16 mouse cellular contexts compared by ENCODE assay signal in the genomic region with DNA sequence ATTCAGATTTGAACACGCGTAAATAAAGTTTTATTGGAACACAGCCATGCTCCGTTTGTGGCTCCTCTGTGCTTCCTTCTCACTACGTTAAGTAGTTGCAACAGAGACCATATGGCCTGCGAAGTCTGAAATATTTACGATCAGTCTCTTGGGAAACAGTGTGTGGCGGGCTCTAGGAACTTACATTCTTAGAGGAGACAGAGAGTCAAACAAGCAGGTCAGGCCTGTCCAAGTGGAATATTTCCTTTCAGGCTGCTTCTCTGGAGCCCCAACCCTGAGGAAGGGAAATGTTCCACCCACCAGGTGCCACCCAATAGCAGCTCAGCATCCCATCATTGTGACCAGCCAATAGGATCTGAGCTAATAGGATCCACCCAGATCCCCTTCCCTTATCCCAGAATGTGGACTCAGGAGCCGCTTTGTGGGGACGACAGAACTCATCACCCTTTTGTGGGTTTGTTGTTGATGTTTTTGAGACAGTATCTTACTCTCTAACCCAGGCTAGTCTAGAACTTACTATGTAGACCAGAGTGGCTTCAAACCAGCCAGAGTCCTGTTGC. TPM values are rescaled to one million over a fixed set of nuclear protein-coding genes. Genes with fewer than 3 reads are reported as not detected.
DNase-seq lines count a peak whose midpoint lies in the region; ATAC-seq and TF ChIP-seq lines count a peak whose summit lies in the region.
"Had no signal": no experiment of that assay in that cellular context is flagged by ENCODE, and none has a peak within 500 bp of the region (broad histone marks: within the 10 kb centered on the region; RNA-seq: fewer than 3 reads in every experiment).

No protein-coding gene starts in this region.

- H3K4me1 ChIP-seq in heart, embryonic 12.5 days (replicated peaks) = peaks cover 17% of the 10 kb centered on the region
- H3K4me1 ChIP-seq: hindbrain, embryonic 15.5 days; midbrain, embryonic 15.5 days had no signal

- no peaks in the 10 kb centered on the region for H3K9me3 ChIP-seq in heart, embryonic 12.5 days (replicated peaks)
- H3K9me3 ChIP-seq: hindbrain, embryonic 15.5 days; liver, embryonic 13.5 days; midbrain, embryonic 15.5 days had no signal

- no peak overlapping the region for H3K4me3 ChIP-seq in heart, embryonic 12.5 days
- H3K4me3 ChIP-seq: hindbrain, embryonic 15.5 days; layer of hippocampus, adult 2 months; liver, embryonic 13.5 days; midbrain, embryonic 15.5 days had no signal

- DNase-seq in embryo, embryonic 10.5 days (ENCODE audit: low spot score) = peak; percentile 46
- no peak for DNase-seq in embryo, embryonic 10 days (ENCODE audit: low spot score)
- DNase-seq in kidney, postnatal 14 days = peak; percentile 33
- no peak for DNase-seq in kidney, adult 11 months
- DNase-seq in brain, embryonic 14.5 days (ENCODE audit: low read depth) = peak; percentile 59
- DNase-seq in yolk sac, embryonic 10.5 days (ENCODE audit: low spot score) = peak; percentile 27
- DNase-seq in layer of hippocampus, adult 11-12 months (ENCODE audit: low spot score) = no peak
- DNase-seq: B cell, adult 2 months; cerebellum, adult 18-20 months; heart, adult 18-20 months; liver, embryonic 13.5 days; lung, postnatal 36 days had no signal

- TF ChIP-seq POLR2A in brain, embryonic 14.5 days (IDR thresholded peaks at IDR 0.05; ENCODE audit: borderline replicate concordance, extremely low read depth, insufficient read depth, insufficient read length, poor library complexity, severe bottlenecking) = no peak

- no peaks in the 10 kb centered on the region for H3K36me3 ChIP-seq in heart, embryonic 12.5 days
- H3K36me3 ChIP-seq: hindbrain, embryonic 15.5 days; liver, embryonic 13.5 days; midbrain, embryonic 15.5 days had no signal

- no peak for TF ChIP-seq CTCF in brain, embryonic 14.5 days (IDR thresholded peaks at IDR 0.05; ENCODE audit: borderline replicate concordance, extremely low read depth, insufficient read depth, insufficient read length)

- no peak overlapping the region for H3K4me2 ChIP-seq in heart, embryonic 12.5 days
- H3K4me2 ChIP-seq: hindbrain, embryonic 15.5 days; liver, embryonic 13.5 days; midbrain, embryonic 15.5 days had no signal

- no peaks in the 10 kb centered on the region for H3K27me3 ChIP-seq in heart, embryonic 12.5 days (replicated peaks)
- H3K27me3 ChIP-seq: hindbrain, embryonic 15.5 days; liver, embryonic 13.5 days; midbrain, embryonic 15.5 days had no signal

- no peak for ATAC-seq in heart, embryonic 12.5 days (ENCODE audit: insufficient number of reproducible peaks, low FRiP score)
- ATAC-seq: midbrain, embryonic 15.5 days had no signal

- WGBS in heart, embryonic 12.5 days = 72% methylated on average over 9 of the region's 9 CpGs

- no peak overlapping the region for H3K9ac ChIP-seq in heart, embryonic 12.5 days
- H3K9ac ChIP-seq: hindbrain, embryonic 15.5 days; liver, embryonic 13.5 days; midbrain, embryonic 15.5 days had no signal

- no peak overlapping the region for H3K27ac ChIP-seq in heart, embryonic 12.5 days (ENCODE audit: poor library complexity, severe bottlenecking)
- H3K27ac ChIP-seq: hindbrain, embryonic 15.5 days; layer of hippocampus, adult 2 months; liver, embryonic 13.5 days; midbrain, embryonic 15.5 days had no signal

RNA-seq across cellular contexts. Expression of a gene that starts 11.7 kb away (rescaled TPM):
- polyA plus RNA-seq in brain, embryonic 14.5 days (2012; rRNA removed) = 15.8 and 20.1 TPM in 2 replicates
- 21.7 and 23.5 TPM in 2 replicates for polyA plus RNA-seq in heart, embryonic 12.5 days (2016; fragmentation: Nextera tagmentation; extraction: Ambion mirVana)

Comparison
In these comparisons a context has a peak if more than half of its experiments do, and no peak if none do; other contexts are left out.
1. DNase-seq: peak in embryo, embryonic 10.5 days (single experiment), kidney, postnatal 14 days (single experiment), brain, embryonic 14.5 days (single experiment) and yolk sac, embryonic 10.5 days (single experiment); none in embryo, embryonic 10 days (single experiment), kidney, adult 11 months (single experiment) and layer of hippocampus, adult 11-12 months (single experiment).